Mouse (Mus musculus) liver, adult (tissue): Measurements from ENCODE around the gene Gm16253.
A peak's percentile ranks its signal among the peaks of the same experiment; 100 is the strongest.

ENCODE experiments used
- GATA4 ChIP-seq: IDR thresholded peaks from 2 replicates; pipeline ENCODE4 v1.6.1; 2014; ENCODE audit warnings: mild to moderate bottlenecking, low read length; ENCODE audit not compliant: insufficient replicate concordance

The Gm16253 gene

DNA sequence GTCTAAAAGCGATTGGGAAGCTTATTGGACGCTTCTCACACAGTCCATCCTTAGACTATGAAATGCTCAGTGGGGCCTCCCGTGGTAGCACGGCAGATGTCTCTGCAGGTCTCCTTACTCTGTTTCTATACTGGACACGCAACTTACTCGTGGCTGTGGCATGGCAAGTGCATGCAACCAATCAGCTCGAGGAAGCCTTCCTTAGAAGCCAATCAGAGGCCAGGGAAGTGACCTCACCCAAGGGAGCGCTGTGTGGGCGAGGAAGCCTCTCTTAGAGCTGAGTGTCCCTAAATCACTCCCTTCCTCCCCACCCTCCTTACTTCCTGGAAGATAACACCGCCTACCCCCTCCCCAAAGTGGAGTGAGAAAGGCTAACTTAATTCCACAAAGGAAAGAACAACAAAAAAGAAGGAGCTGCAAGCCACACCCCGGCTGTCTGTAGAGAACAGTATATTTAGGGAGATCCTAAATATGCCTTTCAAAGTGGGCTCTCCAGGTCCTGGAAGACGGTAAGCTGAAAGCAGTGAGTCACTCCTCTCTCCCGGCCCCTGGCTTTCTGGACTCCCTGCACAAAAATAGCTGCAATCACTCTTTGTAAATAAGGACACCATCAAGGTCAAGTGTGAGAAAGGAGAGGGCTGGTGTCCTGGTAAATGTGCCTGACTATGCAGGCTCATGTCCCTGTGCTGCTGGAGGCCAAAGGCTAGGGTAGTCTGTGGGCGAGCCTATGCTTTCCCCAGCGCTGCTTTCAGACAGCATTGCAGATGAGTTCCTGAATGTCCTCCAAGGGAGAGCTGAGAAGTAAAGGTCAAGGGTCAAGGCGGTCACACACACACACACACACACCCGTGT, at the start of gene Gm16253:
TSS of gene Gm16253 (plus strand) at position 295 of the 852 bp plus-strand sequence.
- peak; percentile 70; the same call in 1 of the 2 replicates for TF ChIP-seq GATA4

DNA sequence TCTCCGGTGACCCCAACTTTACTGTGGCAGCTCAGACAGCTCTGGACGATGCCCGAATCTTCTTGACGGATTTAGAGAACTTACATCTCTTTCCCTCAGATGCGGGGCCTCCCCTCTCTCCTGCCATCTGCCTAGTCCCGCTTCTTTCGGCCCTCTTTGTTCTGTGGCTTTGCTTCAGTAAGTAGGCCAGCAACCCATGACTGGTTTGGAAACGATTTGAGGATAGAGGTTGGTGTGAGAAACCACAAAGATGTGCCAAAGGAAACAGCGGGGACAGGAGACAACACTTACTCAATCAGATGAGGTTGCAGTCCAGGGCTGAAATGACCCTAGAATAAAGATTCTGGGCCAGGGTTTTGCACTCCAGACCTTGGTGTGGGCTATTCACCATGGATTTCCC, 48.3 kb upstream of the Gm16253 start:
- no peak for TF ChIP-seq GATA4

DNA sequence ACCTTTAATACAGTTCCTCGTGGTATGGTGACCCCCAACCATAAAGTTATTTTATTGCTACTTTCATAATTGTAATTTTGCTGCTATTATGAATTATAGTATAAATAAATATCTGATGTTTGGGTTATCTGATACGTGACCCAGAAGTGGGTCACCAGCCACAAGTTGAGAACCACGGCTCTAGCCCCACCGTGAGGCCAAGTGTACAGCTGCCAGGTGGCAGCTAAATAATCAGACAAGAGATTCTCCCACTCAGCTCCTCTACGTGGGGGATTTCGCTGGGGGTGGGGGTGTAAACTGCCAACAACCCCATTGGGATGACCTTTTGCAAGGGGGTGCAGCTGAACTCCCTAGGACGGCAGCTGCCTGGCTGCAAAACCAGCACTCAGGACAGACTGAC, 44.7 kb upstream of the Gm16253 start:
- no peak for TF ChIP-seq GATA4

DNA sequence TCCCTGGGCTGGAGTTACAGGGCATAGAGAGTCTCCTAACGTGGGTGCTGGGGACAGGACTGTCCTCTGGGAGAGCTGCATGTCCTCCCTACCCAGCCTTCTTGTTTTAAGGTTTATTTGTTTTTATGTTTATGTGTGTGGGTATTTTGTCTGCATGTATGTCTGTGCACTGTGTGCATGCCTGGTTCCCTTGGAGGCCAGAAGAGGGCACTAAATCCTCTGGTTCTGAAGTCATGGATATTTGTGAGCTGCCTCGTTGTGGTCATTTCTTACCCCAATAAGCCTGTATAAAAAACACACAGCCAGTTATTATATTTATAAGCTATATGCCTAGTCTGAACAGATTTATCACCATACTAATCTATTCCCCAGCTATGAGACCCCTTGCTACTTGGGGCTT, 42.5 kb upstream of the Gm16253 start:
- no peak for TF ChIP-seq GATA4

DNA sequence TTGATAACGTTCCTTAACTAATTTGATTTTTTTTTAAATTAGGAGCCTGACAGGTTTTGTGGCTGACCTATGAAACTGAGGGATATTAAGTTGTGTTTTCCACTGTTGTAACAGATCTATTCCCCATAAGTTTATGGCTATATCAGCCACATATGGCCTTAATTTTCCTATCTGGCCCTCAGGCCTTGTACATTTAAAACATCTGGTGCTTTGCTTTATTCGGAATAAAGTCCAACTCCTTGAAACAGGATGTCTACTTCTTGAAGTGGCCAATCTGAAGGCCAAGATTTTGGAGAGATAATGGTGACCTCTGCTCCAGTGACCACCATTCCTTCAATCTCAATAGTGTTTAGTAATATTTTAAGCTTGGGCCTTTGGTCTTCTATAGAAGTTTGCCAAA, 37.5 kb upstream of the Gm16253 start:
- TF ChIP-seq GATA4 = no peak

DNA sequence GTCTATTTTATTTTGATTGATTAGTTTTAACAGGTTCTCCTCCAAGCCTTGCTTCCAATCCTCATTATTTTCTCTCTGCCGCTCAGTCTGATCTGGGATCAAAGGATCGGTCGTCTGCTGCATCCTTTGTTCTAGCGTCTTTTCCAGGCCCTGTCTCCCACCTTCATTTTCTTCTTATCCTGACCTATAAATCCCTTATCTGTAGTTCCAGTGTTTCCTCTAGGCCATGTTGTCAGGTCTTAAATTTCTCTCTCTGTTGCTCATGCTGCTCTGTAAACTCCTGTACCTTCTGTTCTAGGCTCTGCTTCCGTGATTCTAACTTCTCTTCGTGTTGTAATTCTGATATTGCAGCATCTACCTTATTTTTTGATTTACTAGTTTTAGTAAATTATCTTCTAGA, 36.0 kb upstream of the Gm16253 start:
- TF ChIP-seq GATA4 = no peak

DNA sequence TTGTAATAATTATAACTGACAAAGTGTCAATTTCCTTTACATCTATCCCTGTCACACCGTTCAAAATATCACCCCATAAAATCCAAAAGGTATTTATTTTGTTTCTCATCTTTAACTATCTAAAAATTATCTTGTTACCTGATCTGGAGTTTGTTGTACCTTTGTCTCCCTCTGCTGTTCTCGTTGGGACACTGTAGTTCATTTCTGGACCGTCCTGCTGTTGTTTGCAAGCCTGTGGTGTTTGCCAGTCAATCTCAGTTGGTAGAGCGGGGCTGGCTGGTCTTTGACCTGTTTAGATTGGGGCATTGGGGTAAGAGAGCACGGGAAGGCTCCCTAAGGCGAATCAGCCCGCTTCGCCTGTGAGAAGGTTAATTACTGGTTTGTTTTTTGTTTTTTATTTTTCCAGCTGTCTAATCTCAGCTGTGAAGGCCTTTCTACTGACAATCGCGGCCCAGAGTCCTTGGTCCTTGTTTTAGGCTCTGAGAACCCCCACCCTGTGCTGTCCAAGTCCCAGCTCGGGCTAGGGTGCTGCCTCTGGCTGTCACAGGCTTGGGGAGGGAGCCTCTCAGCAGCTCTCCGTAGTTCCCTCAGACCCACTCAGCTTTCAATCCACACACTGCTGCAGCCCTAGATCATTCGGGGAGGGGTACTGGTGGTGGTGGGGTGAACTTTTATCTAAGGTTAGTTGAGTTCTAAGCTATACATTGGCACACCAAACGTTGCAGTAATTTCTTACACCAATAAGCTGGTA, 35.3 kb upstream of the Gm16253 start:
- TF ChIP-seq GATA4 = no peak

DNA sequence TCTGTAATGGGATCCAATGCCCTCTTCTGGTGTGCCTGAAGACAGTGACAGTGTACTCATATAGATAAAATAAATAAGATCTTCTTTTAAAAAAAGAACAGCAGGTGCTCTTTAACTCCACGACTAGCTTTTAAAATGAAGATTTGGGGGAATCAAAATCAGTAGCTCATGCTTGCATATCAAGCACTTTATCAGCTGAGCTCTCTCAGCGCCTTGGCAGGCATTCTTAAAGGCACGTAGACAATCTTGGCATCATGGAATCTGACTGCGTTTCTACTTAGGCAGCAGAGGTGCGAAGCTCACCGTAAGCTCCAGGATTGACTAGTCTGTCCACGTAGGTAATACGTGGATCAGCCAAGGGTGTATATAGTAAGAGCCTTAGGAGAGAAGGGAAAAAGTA, 34.2 kb upstream of the Gm16253 start:
- no peak for TF ChIP-seq GATA4

DNA sequence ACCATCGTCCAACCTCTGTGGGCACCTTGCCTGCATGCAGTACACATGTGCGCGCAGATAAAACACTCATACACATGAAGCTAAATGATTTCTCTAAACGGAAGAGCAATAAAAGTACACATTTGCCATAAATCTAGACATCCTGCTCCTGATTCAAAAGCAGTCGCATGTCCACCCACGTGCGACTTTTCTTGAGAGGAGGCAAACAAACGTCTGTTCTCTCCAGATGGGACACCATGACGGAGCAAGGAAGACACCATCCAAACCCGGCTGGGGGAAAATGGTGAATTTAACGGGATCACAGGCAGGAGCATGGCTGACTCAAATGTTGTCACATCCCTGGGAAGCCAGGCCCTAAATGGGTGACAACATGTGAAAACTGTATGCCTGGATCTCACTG, 33.4 kb upstream of the Gm16253 start:
- TF ChIP-seq GATA4 = no peak

DNA sequence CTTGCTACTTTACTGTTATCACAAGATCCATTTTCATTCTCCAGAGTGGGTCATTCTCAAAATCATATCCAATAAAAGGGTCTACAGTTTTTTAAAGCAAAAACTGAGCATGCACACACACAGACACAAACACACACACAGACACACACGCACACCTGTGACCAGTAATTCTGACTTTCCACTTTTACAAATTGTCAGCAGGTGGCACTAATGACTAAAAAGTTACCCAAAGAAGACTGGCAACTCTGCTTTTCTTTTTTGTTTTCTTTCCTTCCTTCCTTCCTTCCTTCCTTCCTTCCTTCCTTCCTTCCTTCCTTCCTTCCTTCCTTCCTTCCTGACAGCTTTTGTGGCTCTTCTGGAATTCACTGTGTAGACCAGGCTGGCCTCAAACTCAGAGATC, 31.2 kb upstream of the Gm16253 start:
- TF ChIP-seq GATA4 = no peak

DNA sequence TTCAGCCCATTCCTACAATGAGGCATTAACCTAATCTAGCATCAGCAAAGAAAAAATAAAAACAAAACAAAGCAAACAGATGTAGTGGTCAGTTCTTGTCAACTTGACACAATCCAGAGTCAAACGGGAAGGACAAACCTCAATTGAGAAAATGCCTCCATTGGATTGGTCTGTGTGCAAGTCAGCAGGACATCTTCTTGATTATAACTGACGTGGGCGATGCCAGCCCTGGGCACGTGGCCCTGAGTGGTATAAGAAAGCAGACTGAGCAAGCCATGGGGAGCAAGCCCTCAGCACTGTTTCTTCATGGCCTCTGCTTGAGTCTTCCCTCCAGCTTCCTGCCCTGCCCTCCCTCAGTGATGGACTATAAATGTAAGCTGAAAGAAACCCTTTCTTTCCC, 29.9 kb upstream of the Gm16253 start:
- TF ChIP-seq GATA4 = no peak

DNA sequence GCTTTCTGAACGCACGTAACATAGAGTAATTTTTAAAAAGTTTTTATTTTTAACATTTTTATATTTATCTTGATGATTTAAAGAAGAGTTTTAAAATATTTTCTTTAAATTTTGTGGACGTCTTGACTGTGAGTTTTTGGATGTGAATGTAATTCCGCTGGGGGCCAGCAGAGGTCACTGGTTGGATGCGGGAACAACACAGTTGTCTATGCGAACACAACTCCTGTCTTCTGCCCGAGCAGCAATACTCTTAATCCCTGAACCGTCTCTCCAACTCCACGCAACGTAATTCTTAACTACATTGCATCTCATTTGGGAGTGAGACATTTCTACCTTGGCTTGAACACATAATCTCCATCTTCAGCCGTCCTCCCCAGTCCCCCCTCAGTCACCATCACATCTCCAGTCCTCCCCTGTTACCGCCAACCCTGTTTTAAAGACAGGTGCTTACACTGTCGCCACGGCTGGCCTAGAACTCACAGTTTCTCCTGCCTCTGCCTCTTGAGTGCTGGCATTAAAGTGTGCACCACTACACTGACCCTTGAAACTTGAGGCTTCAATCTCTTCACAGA, 29.3 kb upstream of the Gm16253 start:
- no peak for TF ChIP-seq GATA4

DNA sequence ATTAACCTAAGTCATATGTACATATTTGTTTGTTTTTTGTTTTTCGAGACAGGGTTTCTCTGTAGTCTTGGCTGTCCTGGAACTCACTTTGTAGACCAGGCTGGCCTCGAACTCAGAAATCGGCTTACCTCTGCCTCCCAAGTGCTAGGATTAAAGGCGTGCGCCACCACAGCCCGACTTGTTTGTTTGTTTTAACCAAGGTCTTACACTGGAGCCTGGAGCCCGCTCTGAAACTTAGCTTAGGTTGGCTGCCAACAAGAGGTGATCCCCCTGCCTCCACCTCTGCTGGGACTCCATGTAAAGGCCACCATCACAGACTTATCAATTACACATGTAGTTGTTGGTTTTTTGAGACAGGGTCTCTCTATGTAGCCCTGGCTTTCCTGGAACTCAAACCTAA, 28.0 kb upstream of the Gm16253 start:
- TF ChIP-seq GATA4 = no peak

DNA sequence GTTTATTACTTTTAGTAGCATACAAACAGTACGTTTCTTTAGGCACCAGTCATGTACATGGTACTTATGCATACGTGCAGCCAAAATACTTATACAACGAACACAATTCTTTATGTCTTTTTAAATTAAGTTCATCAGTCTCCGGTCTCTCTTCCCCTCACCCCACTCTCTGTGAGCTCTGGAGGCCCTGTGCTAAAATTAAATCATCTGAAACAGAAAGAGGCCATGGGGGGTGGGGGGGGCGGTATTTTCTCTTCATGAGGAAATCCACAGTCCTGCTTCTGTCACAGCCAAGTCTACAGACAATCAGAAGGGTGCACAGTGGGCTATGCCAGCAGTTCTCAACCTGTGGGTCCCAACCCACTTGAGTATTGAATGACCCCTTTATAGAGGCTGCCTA, 27.4 kb upstream of the Gm16253 start:
- no peak for TF ChIP-seq GATA4

DNA sequence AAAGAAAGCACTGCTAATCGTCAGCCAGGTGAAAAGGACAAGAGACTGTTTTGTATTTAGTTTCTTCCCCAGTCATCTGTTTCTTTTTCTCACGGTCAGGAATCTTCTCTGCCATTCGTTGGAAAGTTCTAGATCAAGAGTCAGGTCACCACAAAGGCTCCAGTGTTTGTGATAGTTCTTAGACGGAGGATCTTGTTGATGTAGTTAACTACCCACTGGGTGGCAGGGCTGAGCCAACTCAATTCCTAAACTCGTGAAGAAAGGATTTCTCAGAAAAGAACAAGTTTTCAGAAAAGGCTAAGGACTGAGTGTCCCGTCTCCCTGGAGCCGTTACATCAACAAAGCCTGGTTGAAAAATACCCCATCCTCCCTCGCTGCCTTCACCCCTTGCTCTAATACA, 25.6 kb upstream of the Gm16253 start:
- no peak for TF ChIP-seq GATA4

DNA sequence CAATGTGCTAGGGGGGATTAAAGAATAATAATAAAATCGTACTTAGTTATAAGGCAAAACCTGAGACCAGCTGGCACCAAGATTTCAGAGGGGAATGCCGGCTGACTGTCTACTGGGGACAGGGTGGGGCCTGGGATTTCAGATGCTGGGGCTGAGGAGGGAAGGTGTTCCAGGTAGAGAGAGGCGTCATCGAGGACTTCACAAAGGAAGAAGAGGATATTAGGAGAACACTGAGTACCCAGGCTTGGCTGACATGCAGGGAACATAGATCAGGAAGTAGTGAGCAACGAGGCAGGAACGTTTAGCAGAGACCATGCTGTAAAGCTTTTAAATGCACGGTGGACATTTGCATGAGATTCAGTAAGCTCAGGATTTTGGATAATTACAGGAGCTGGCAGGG, 24.9 kb upstream of the Gm16253 start:
- TF ChIP-seq GATA4 = no peak
